Mouse (Mus musculus) intestine, embryonic 14.5 days (tissue): ENCODE measurements at regions not wholly inside any gene's neighbourhood (a gene's known extent, or its start where the extent isn't known, plus 50 kb on each side); places are given as distances from the start of the nearest gene placed in this dataset.
A peak's percentile ranks its signal among the peaks of the same experiment; 100 is the strongest.

Experiments
- ATAC-seq: fragments of 200-750 bp; cut with Nextera tagmentation; replicated peaks from 2 replicates; pipeline ENCODE4 v1.8.0; 2017; ENCODE audit warnings: low read depth, moderate number of reproducible peaks, moderate TSS enrichment, moderate library complexity; ENCODE audit not compliant: low FRiP score, low TSS enrichment
- DNase-seq: peaks from one replicate; pipeline ENCODE4 v3.0.0-alpha.2; 2018; ENCODE audit warnings: low spot score
- H3K27ac ChIP-seq: fragments of 300-500 bp; sonication (generic); 2 replicates; pipeline ENCODE4 v1.5.1; 2014; ENCODE audit warnings: low read depth, mild to moderate bottlenecking, control low read depth
- H3K27me3 ChIP-seq: fragments of 300-500 bp; sonication (generic); replicated peaks from 2 replicates; pipeline ENCODE4 v1.6.1; 2014; ENCODE audit warnings: low read length, control low read depth; ENCODE audit not compliant: control insufficient read depth, insufficient read depth
- H3K36me3 ChIP-seq: fragments of 300-500 bp; sonication (generic); 2 replicates; pipeline ENCODE4 v1.6.1; 2014; ENCODE audit warnings: low read length, control low read depth; ENCODE audit not compliant: control insufficient read depth, insufficient read depth
- H3K4me1 ChIP-seq: fragments of 300-500 bp; sonication (generic); replicated peaks from 2 replicates; pipeline ENCODE4 v1.6.1; 2014; ENCODE audit warnings: low read length, control low read depth, mixed read lengths; ENCODE audit not compliant: control insufficient read depth, insufficient read depth
- H3K4me2 ChIP-seq: fragments of 300-500 bp; sonication (generic); 2 replicates; pipeline ENCODE4 v1.6.1; 2014; ENCODE audit warnings: low read length
- H3K4me3 ChIP-seq: fragments of 300-500 bp; sonication (generic); 2 replicates; pipeline ENCODE4 v1.5.1; 2014; ENCODE audit warnings: low read depth, low read length, control low read depth, mixed read lengths
- H3K9ac ChIP-seq: fragments of 300-500 bp; sonication (generic); 2 replicates; pipeline ENCODE4 v1.6.1; 2014; ENCODE audit warnings: mild to moderate bottlenecking, low read length
- H3K9me3 ChIP-seq: fragments of 300-500 bp; sonication (generic); 2 replicates; pipeline ENCODE4 v1.6.1; 2016; ENCODE audit warnings: low read length, control low read depth; ENCODE audit not compliant: control insufficient read depth
- WGBS: fragments of 180-500 bp; shearing (Covaris S2); extraction: QIAGEN DNeasy Blood & Tissue Kit; methylation state at CpG from one replicate; pipeline ENCODE4 v1.1.7; 2014; 5-methylcytosine and 5-hydroxymethylcytosine counted together

GRCm38 (mm10) chr17:88209565-88209964, 144.5 kb upstream of the Fbxo11 start:
- 74% methylated on average over 1 of the region's 1 CpGs for WGBS
- H3K9ac ChIP-seq, result no peak overlapping the region
- ATAC-seq, result no peak
- H3K9me3 ChIP-seq, result no peaks in the 10 kb centered on the region
- H3K36me3 ChIP-seq, result no peaks in the 10 kb centered on the region
- DNase-seq, result no peak
- H3K4me1 ChIP-seq, result no peaks in the 10 kb centered on the region
- H3K4me2 ChIP-seq, result no peak overlapping the region
- H3K27ac ChIP-seq, result no peak overlapping the region
- no peaks in the 10 kb centered on the region for H3K27me3 ChIP-seq
- H3K4me3 ChIP-seq, result no peak overlapping the region

DNA sequence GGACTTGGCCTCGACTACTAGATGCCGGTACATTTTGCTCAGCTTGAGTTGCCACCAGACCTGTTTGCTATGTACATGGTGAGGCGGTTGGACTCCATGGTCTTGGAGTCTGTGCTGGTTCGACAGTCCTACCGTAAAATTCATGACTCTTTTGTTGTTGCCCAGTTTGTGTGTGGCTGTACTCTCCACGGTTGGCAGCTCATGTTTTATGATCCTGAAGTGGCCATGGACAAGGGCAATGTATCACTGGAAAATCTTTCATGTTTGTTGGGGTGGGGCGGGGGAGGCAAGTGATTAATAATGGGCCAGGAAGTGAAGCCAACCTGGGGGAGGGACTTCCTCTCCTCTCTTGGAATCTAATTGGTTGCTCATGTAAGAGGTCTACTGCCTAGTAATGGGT, 147.0 kb upstream of the Fbxo11 start:
- Histone ChIP-seq H3K9ac (no peak overlapping the region), H3K36me3 (no peaks in the 10 kb centered on the region), H3K4me3 (no peak overlapping the region), H3K4me1 (no peaks in the 10 kb centered on the region), H3K4me2 (no peak overlapping the region), H3K27ac (no peak overlapping the region), H3K27me3 (no peaks in the 10 kb centered on the region), H3K9me3 (no peaks in the 10 kb centered on the region)
- DNase-seq (no peak), ATAC-seq (no peak)
- 84% methylated on average over 7 of the region's 7 CpGs for WGBS

DNA sequence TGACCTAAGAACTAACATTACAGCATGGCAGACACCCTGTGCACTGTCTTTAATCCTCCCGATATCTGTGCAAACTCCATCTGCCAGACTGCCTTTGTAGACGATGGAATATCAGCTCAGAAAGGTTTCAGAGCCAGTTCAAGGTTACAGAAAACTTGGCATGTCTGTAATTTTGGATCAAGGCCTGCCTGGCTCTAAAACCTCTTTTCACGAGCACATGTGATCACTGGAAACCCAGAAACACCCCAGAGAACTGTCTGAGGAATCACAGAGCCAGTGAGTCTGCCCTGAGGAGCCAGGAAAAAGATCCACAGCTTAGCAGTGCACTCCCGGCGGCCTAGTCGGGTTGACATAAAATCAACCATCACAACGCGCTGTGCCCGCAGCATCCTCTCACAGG, 149.7 kb upstream of the Fbxo11 start:
- DNase-seq (no peak), ATAC-seq (no peak)
- no peaks in the 10 kb centered on the region for H3K4me1 ChIP-seq
- WGBS, result 70% methylated on average over 9 of the region's 9 CpGs
- H3K4me2 ChIP-seq, result no peak overlapping the region
- H3K36me3 ChIP-seq, result no peaks in the 10 kb centered on the region
- H3K27ac ChIP-seq, result no peak overlapping the region
- no peaks in the 10 kb centered on the region for H3K27me3 ChIP-seq
- no peak overlapping the region for H3K4me3 ChIP-seq
- H3K9ac ChIP-seq, result no peak overlapping the region
- H3K9me3 ChIP-seq, result no peaks in the 10 kb centered on the region

GRCm38 (mm10) chr17:88222379-88222955, 157.4 kb upstream of the Fbxo11 start:
- peaks cover 7% of the 10 kb centered on the region; the same call in 1 of the 2 replicates for H3K9me3 ChIP-seq
- DNase-seq (no peak), ATAC-seq (no peak)
- H3K4me1 ChIP-seq, result 0 out of 2 replicates have a peak, but pooled peaks cover 5% of the 10 kb centered on the region
- H3K27me3 ChIP-seq, result no peaks in the 10 kb centered on the region
- 65% methylated on average over 5 of the region's 5 CpGs for WGBS
- H3K9ac ChIP-seq, result no peak overlapping the region
- no peak overlapping the region for H3K27ac ChIP-seq
- no peak overlapping the region for H3K4me3 ChIP-seq
- no peaks in the 10 kb centered on the region for H3K36me3 ChIP-seq
- H3K4me2 ChIP-seq, result no peak overlapping the region

GRCm38 (mm10) chr17:88240476-88240875, 175.4 kb upstream of the Fbxo11 start:
- H3K36me3 ChIP-seq, result no peaks in the 10 kb centered on the region
- DNase-seq, result no peak
- H3K4me2 ChIP-seq, result no peak overlapping the region
- H3K27me3 ChIP-seq, result no peaks in the 10 kb centered on the region
- H3K4me3 ChIP-seq, result no peak overlapping the region
- no peaks in the 10 kb centered on the region for H3K4me1 ChIP-seq
- H3K9ac ChIP-seq, result no peak overlapping the region
- 81% methylated on average over 8 of the region's 8 CpGs for WGBS
- 0 out of 2 replicates have a peak, but pooled peaks cover 5% of the 10 kb centered on the region for H3K9me3 ChIP-seq
- ATAC-seq, result no peak
- H3K27ac ChIP-seq, result no peak overlapping the region

DNA sequence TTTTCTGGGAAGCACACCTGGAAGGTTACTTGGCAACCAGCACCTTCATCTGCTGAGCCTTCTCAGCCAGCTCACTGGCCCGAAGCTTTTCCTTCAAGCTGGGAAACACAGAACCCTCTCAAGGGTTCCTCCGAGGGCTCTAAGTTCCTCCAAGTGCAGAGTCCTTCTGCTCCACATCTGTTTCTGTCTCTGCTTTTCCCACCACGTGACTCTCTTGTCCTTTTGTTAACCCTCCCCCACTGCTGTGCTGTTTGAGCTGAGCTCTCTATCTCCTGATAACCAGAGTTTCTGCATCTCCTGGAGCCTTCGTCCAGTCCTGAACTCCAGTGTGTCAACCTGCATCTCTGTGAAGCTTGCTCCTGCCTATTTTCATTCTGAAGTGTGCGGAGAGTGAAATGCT, 183.5 kb upstream of the Fbxo11 start:
- Histone ChIP-seq H3K4me2 (no peak overlapping the region), H3K4me3 (no peak overlapping the region), H3K9me3 (no peaks in the 10 kb centered on the region), H3K27me3 (no peaks in the 10 kb centered on the region), H3K9ac (no peak overlapping the region), H3K27ac (no peak overlapping the region), H3K36me3 (no peaks in the 10 kb centered on the region), H3K4me1 (peaks cover 7% of the 10 kb centered on the region; the same call in 1 of the 2 replicates)
- DNase-seq (no peak), ATAC-seq (no peak)
- 61% methylated on average over 5 of the region's 5 CpGs for WGBS

- H3K27ac ChIP-seq, result no peak overlapping the region
- 12% methylated on average over 17 of the region's 17 CpGs for WGBS
- H3K9ac ChIP-seq, result no peak overlapping the region
- peak overlapping the region; percentile 42 for H3K4me2 ChIP-seq
- peak; percentile 87 for DNase-seq
- H3K27me3 ChIP-seq, result no peaks in the 10 kb centered on the region
- peaks cover 8% of the 10 kb centered on the region; the same call in 1 of the 2 replicates for H3K4me1 ChIP-seq
- H3K4me3 ChIP-seq, result 0 out of 2 replicates have a peak overlapping the region, but pooled peaks have one; percentile 4
- ATAC-seq, result peak; percentile 29; the same call in 1 of the 2 replicates
- H3K36me3 ChIP-seq, result no peaks in the 10 kb centered on the region
- no peaks in the 10 kb centered on the region for H3K9me3 ChIP-seq
Measured at GRCm38 (mm10) chr17:88251949-88252521, 186.9 kb upstream of the Fbxo11 start.

DNA sequence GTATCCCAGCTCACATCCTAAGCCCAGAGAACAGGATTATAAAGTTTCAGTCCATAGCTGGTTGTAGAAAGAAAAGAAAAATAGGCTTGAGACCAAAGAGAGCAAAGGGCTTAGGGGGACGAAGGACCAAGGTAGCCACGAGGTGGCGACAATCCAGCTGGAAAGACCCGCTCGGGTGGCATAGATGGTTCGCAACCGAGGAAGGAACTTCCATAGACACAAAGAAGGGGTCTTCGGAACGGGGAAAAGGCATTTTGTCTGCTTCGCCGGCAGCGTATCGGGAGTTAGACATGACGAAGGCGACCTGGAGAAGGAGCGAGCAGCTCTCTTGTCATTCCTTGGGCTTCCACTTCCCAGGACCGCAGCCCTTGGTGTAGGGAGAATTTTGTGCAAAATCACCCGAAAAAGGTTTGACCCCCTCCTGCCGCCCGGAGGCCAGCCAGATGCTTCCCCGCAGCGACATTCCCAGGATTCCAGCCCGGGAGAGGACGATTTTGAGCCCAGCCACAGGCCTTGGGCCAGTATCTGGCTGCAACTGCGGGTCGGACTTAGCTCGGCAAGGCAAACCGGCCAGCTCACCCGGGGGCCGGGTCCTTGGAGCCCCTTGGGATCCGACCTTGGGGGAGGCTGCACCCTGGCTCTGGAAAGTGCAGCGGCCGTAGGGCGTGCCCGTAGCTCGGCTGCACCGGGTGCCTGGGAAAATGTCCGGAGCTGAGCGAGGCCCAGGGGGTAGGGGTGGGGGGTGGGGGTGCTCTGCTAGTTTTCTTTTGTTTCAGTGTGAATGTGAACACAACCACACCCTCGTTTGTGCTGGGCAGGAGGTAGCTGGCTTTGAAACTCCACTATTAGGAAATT, 184.5 kb upstream of the Foxn2 start:
- H3K4me1 ChIP-seq, result peaks cover 16% of the 10 kb centered on the region; the same call in 1 of the 2 replicates
- no peaks in the 10 kb centered on the region for H3K36me3 ChIP-seq
- H3K9ac ChIP-seq, result peak overlapping the region; percentile 89
- peak overlapping the region; percentile 79 for H3K4me2 ChIP-seq
- H3K4me3 ChIP-seq, result peak overlapping the region; percentile 56
- peak overlapping the region; percentile 95 for H3K27ac ChIP-seq
- under 1% methylated on average over 40 of the region's 40 CpGs for WGBS
- H3K9me3 ChIP-seq, result no peaks in the 10 kb centered on the region
- H3K27me3 ChIP-seq, result no peaks in the 10 kb centered on the region
- ATAC-seq (peak; percentile 68), DNase-seq (peak; percentile 89)
